Mouse (Mus musculus): ENCODE results near the gene Grb10.

GRCm38 (mm10) chr11:12040391-12040790 is 1.9 kb upstream of the Grb10 start:
- TF ChIP-seq CTCF (IDR thresholded peaks at IDR 0.05; ENCODE audit: borderline replicate concordance, insufficient read depth, low read length) (no peak), POLR2A (IDR thresholded peaks at IDR 0.05; ENCODE audit: low read depth, low read length) (no peak)
